Mouse (Mus musculus) MEL (cell line): Measurements from ENCODE around the gene Tep1. TPM values are rescaled to one million over a fixed set of nuclear protein-coding genes. Genes with fewer than 3 reads are reported as not detected.

Source experiments
- DNase-seq: peaks from one replicate; pipeline ENCODE4 v3.0.0; 2011; ENCODE audit warnings: low read depth, low spot score
- H3K27ac ChIP-seq: 2 replicates; pipeline ENCODE4 v1.5.1; 2012; ENCODE audit warnings: low read depth, mild to moderate bottlenecking, control low read depth, low read length, moderate library complexity; ENCODE audit not compliant: control insufficient read depth
- H3K27me3 ChIP-seq, 2 experiments: fragments of 150-350 bp in 1 of 2; sonication (generic) in 1 of 2; 2 replicates each; pipeline ENCODE4 v1.6.1; 2012; ENCODE audit warnings: low read length in 2 of 2, mild to moderate bottlenecking in 2 of 2, improper control_type of control experiment in 1 of 2, moderate library complexity in 1 of 2; ENCODE audit not compliant: insufficient read depth in 2 of 2, control insufficient read depth in 1 of 2
- H3K36me3 ChIP-seq, 2 experiments: 2 replicates each; pipeline ENCODE4 v1.6.1; 2012 to 2014; ENCODE audit warnings: low read length in 2 of 2, improper control_type of control experiment in 1 of 2, inconsistent platforms in 1 of 2, mild to moderate bottlenecking in 1 of 2; ENCODE audit not compliant: insufficient read depth in 2 of 2, control insufficient read depth in 1 of 2
- H3K4me1 ChIP-seq, 2 experiments: fragments of 150-350 bp in 1 of 2; sonication (generic) in 1 of 2; 2 replicates each; pipeline ENCODE4 v1.6.1; 2012; ENCODE audit warnings: low read length in 2 of 2, improper control_type of control experiment in 1 of 2, mild to moderate bottlenecking in 1 of 2; ENCODE audit not compliant: insufficient read depth in 2 of 2, control insufficient read depth in 1 of 2
- H3K4me3 ChIP-seq, 2 experiments: fragments of 150-350 bp in 1 of 2; sonication (generic) in 1 of 2; 2 replicates each; pipeline ENCODE4 v1.5.1; 2012; ENCODE audit warnings: low read depth in 2 of 2, low read length in 2 of 2, mild to moderate bottlenecking in 2 of 2, moderate library complexity in 2 of 2, control low read depth in 1 of 2, improper control_type of control experiment in 1 of 2; ENCODE audit not compliant: control insufficient read depth in 1 of 2, insufficient read depth in 1 of 2
- H3K79me2 ChIP-seq: 2 replicates; pipeline ENCODE4 v1.6.1; 2012; ENCODE audit warnings: mild to moderate bottlenecking, low read length, moderate library complexity; ENCODE audit not compliant: control insufficient read depth, poor library complexity, insufficient read depth
- H3K9ac ChIP-seq: 2 replicates; pipeline ENCODE4 v1.6.1; 2012; ENCODE audit warnings: low read depth, mild to moderate bottlenecking, control low read depth, low read length, moderate library complexity; ENCODE audit not compliant: control insufficient read depth, poor library complexity, severe bottlenecking
- H3K9me3 ChIP-seq: fragments of 150-350 bp; sonication (generic); replicated peaks from 2 replicates; pipeline ENCODE4 v1.6.1; 2012; ENCODE audit warnings: mild to moderate bottlenecking, low read length, improper control_type of control experiment, moderate library complexity; ENCODE audit not compliant: insufficient read depth
- CHD2 ChIP-seq: IDR thresholded peaks from 2 replicates; pipeline ENCODE4 v1.6.1; 2011; ENCODE audit warnings: low read length, improper control_type of control experiment
- E2F4 ChIP-seq: IDR thresholded peaks from 2 replicates; pipeline ENCODE4 v1.6.1; 2011; ENCODE audit warnings: low read depth, low read length, improper control_type of control experiment, borderline replicate concordance
- ELF1 ChIP-seq: IDR thresholded peaks from 2 replicates; pipeline ENCODE4 v1.6.1; 2014; ENCODE audit warnings: low read depth, mild to moderate bottlenecking, inconsistent platforms, low read length, improper control_type of control experiment, moderate library complexity
- EP300 ChIP-seq, 2 experiments: IDR thresholded peaks; 2 replicates each; pipeline ENCODE4 v1.6.1; 2011; ENCODE audit warnings: improper control_type of control experiment in 2 of 2, low read length in 2 of 2, low read depth in 1 of 2, mild to moderate bottlenecking in 1 of 2
- KAT2A ChIP-seq: conservative IDR thresholded peaks from 2 replicates; pipeline ENCODE4 v1.6.1; 2012; ENCODE audit warnings: low read depth, low read length, improper control_type of control experiment, inconsistent platforms
- MAFK ChIP-seq: IDR thresholded peaks from 2 replicates; pipeline ENCODE4 v1.6.1; 2011; ENCODE audit warnings: low read depth, mild to moderate bottlenecking, low read length, improper control_type of control experiment, borderline replicate concordance
- MAX ChIP-seq: IDR thresholded peaks from 2 replicates; pipeline ENCODE4 v1.6.1; 2011; ENCODE audit warnings: low read length, improper control_type of control experiment
- NELFE ChIP-seq: IDR thresholded peaks from 2 replicates; pipeline ENCODE4 v1.6.1; 2011; ENCODE audit warnings: low read depth, low read length, improper control_type of control experiment
- POLR2AphosphoS2 ChIP-seq: IDR thresholded peaks from 2 replicates; pipeline ENCODE4 v1.6.1; 2011; ENCODE audit warnings: low read length, improper control_type of control experiment
- RAD21 ChIP-seq: IDR thresholded peaks from 2 replicates; pipeline ENCODE4 v1.6.1; 2011; ENCODE audit warnings: mild to moderate bottlenecking, low read depth, low read length, improper control_type of control experiment
- SIN3A ChIP-seq: IDR thresholded peaks from 2 replicates; pipeline ENCODE4 v1.6.1; 2012; ENCODE audit warnings: low read length, improper control_type of control experiment, inconsistent platforms
- TAL1 ChIP-seq: IDR thresholded peaks from 2 replicates; pipeline ENCODE4 v1.6.1; 2012; ENCODE audit warnings: mild to moderate bottlenecking, inconsistent platforms, low read length, moderate library complexity, mixed read lengths
- USF1 ChIP-seq: IDR thresholded peaks from 2 replicates; pipeline ENCODE4 v1.6.1; 2014; ENCODE audit warnings: low read depth, mild to moderate bottlenecking, inconsistent platforms, low read length, improper control_type of control experiment, moderate library complexity
- ZC3H11A ChIP-seq: IDR thresholded peaks from 2 replicates; pipeline ENCODE4 v1.6.1; 2012; ENCODE audit warnings: low read depth, mild to moderate bottlenecking, inconsistent platforms, low read length, improper control_type of control experiment
- ZKSCAN1 ChIP-seq: IDR thresholded peaks from 2 replicates; pipeline ENCODE4 v1.6.1; 2012; ENCODE audit warnings: low read depth, mild to moderate bottlenecking, inconsistent platforms, low read length, improper control_type of control experiment, moderate library complexity
- ZMIZ1 ChIP-seq: IDR thresholded peaks from 2 replicates; pipeline ENCODE4 v1.6.1; 2012; ENCODE audit warnings: low read depth, mild to moderate bottlenecking, inconsistent platforms, low read length, improper control_type of control experiment, moderate library complexity
- ZNF384 ChIP-seq: IDR thresholded peaks from 2 replicates; pipeline ENCODE4 v1.6.1; 2012; ENCODE audit warnings: low read depth, mild to moderate bottlenecking, inconsistent platforms, low read length, improper control_type of control experiment
- polyA plus RNA-seq, 2 experiments: library from polyadenylated mRNA; stranded (reverse) in 1 of 2; unstranded in 1 of 2; fragments of >175 nt in 1 of 2; fragments of >200 nt in 1 of 2; gene quantifications; 2 replicates each; pipeline versions ENCODE4 v1.2.1 to v1.2.4; 2012; ENCODE audit warnings: low replicate concordance in 2 of 2, low read depth in 1 of 2; ENCODE audit not compliant: insufficient read length in 2 of 2, insufficient read depth in 1 of 2, missing spikeins in 1 of 2
- total RNA-seq: library from RNA; depleted of rRNA; stranded (reverse); fragments of 300-350 nt; gene quantifications from 2 replicates; pipeline ENCODE4 v1.2.3, GENCODE M21; 2012

Tep1 gene
- total and polyA plus RNA-seq, 3 experiments: 13.7 to 36.8 TPM; not detected in 1

GRCm38 (mm10) chr14:50892541-50893459 is 22.4 kb upstream of the Tep1 start:
- no peaks in the 10 kb centered on the region for H3K36me3 ChIP-seq
- no peak for DNase-seq
- no peak overlapping the region for H3K27ac ChIP-seq
- no peaks in the 10 kb centered on the region for H3K79me2 ChIP-seq
- peaks cover 0 to 6% of the 10 kb centered on the region in 2 experiments; a peak in 2 of 4 replicates for H3K4me1 ChIP-seq
- no peaks in the 10 kb centered on the region for H3K9me3 ChIP-seq
- H3K4me3 ChIP-seq: no peak overlapping the region
- TF ChIP-seq SIN3A: no peak
- TF ChIP-seq EP300 (IDR thresholded peaks at IDR 0.05; ENCODE audit: low read depth in 1 of 2, low read length in 2 of 2): no peak
- no peak for TF ChIP-seq USF1
- TF ChIP-seq TAL1: no peak
- no peak for TF ChIP-seq ZKSCAN1
- no peak overlapping the region for H3K9ac ChIP-seq
- peaks cover 0 to 3% of the 10 kb centered on the region in 2 experiments; a peak in 2 of 4 replicates for H3K27me3 ChIP-seq

DNA sequence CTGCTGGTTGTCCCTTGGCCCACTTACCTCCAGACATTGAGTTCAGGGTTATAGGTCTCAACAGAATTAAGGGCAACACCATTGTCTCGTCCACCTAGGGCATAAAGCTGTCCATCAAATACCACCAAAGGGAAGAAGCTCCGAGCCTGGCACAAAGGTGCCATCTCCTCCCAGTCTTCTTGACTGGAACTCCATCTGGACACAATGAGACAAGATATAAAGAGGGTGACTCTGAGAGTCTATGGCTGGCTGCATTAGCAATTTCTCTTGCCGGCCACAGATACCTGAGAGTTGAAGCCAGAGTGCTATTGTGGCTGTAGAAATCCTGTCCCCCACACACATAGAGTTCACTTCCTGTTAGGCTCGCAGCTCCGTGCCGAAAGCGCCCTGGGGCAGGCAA is 21.7 kb upstream of the Tep1 start:
- Histone ChIP-seq H3K79me2 (no peaks in the 10 kb centered on the region), H3K27ac (no peak overlapping the region), H3K4me3 (no peak overlapping the region), H3K36me3 (no peaks in the 10 kb centered on the region), H3K9ac (no peak overlapping the region), H3K9me3 (no peaks in the 10 kb centered on the region), H3K27me3 (peaks cover 0 to 3% of the 10 kb centered on the region in 2 experiments; a peak in 2 of 4 replicates), H3K4me1 (peaks cover 0 to 6% of the 10 kb centered on the region in 2 experiments; a peak in 2 of 4 replicates)
- TF ChIP-seq CHD2 (no peak), TAL1 (no peak), RAD21 (no peak), ZNF384 (no peak), ZC3H11A (no peak), KAT2A (no peak), E2F4 (no peak), MAX (no peak)
- DNase-seq: no peak

DNA sequence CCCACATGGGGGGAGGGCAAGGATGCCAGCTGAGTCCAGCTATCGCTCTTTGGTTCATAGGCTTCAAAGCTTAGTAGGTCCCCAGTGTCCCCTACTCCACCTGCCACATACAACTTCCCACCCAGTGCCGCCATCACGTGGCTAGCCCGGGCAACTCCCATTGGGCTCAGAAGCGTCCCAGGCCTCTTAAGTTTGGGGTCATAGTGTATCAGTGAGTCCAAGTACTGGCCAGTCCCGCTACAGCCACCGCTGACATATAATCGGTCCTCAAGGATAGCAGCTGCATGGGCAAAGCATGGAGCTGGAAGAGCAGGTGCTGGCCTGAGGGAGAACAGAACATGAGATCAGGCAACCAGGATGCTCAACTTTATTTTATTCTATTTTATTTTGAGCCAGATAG is 21.3 kb upstream of the Tep1 start:
- Histone ChIP-seq H3K9me3 (no peaks in the 10 kb centered on the region), H3K36me3 (no peaks in the 10 kb centered on the region), H3K27me3 (peaks cover 0 to 3% of the 10 kb centered on the region in 2 experiments; a peak in 2 of 4 replicates), H3K79me2 (no peaks in the 10 kb centered on the region), H3K4me1 (peaks cover 0 to 6% of the 10 kb centered on the region in 2 experiments; a peak in 2 of 4 replicates), H3K9ac (no peak overlapping the region), H3K27ac (no peak overlapping the region), H3K4me3 (no peak overlapping the region)
- TF ChIP-seq ELF1 (no peak), NELFE (no peak), ZMIZ1 (no peak), POLR2AphosphoS2 (no peak), MAFK (no peak), USF1 (no peak)
- no peak for DNase-seq
